Mouse (Mus musculus) MEL-GATA-1-ER (cell line): ENCODE results near the gene Mbl1.

Experiments
- DNase-seq: peaks from one replicate; pipeline ENCODE4 v3.0.0-alpha.2; 2012; ENCODE audit warnings: low read depth; ENCODE audit errors: extremely low read depth

The Mbl1 gene

GRCm38 (mm10) chr14:41189496-41189895, 38.2 kb downstream of the Mbl1 start:
- no peak for DNase-seq

GRCm38 (mm10) chr14:41198037-41198730, 46.9 kb downstream of the Mbl1 start:
- DNase-seq: no peak
